Mouse (Mus musculus) embryonic facial prominence, embryonic 13.5 days (tissue): Measurements from ENCODE around the gene Lhx8. TPM values are rescaled to one million over a fixed set of nuclear protein-coding genes. Genes with fewer than 3 reads are reported as not detected.
A peak's percentile ranks its signal among the peaks of the same experiment; 100 is the strongest.

Experiments used
- ATAC-seq: fragments of 200-750 bp; cut with Nextera tagmentation; 2 replicates; pipeline ENCODE4 v1.8.0; 2017; ENCODE audit warnings: low read depth; ENCODE audit not compliant: insufficient number of reproducible peaks, insufficient read depth, low FRiP score, low TSS enrichment
- H3K27ac ChIP-seq: fragments of 300-500 bp; sonication (generic); 2 replicates; pipeline ENCODE4 v1.5.1; 2015; ENCODE audit warnings: moderate library complexity, mild to moderate bottlenecking, inconsistent platforms
- H3K27me3 ChIP-seq: fragments of 300-500 bp; sonication (generic); 2 replicates; pipeline ENCODE4 v1.6.1; 2015; ENCODE audit warnings: mild to moderate bottlenecking, inconsistent platforms
- H3K36me3 ChIP-seq: fragments of 300-500 bp; sonication (generic); 2 replicates; pipeline ENCODE4 v1.6.1; 2015; ENCODE audit warnings: mild to moderate bottlenecking, inconsistent platforms
- H3K4me1 ChIP-seq: fragments of 300-500 bp; sonication (generic); 2 replicates; pipeline ENCODE4 v1.6.1; 2015; ENCODE audit warnings: inconsistent platforms
- H3K4me2 ChIP-seq: fragments of 300-500 bp; sonication (generic); 2 replicates; pipeline ENCODE4 v1.6.1; 2015; ENCODE audit warnings: moderate library complexity, mild to moderate bottlenecking, inconsistent platforms
- H3K4me3 ChIP-seq: fragments of 300-500 bp; sonication (generic); 2 replicates; pipeline ENCODE4 v1.5.1; 2015; ENCODE audit warnings: mild to moderate bottlenecking, inconsistent platforms
- H3K9ac ChIP-seq: fragments of 300-500 bp; sonication (generic); 2 replicates; pipeline ENCODE4 v1.6.1; 2015; ENCODE audit warnings: mild to moderate bottlenecking, inconsistent platforms
- H3K9me3 ChIP-seq: fragments of 300-500 bp; sonication (generic); 2 replicates; pipeline ENCODE4 v1.6.1; 2016; ENCODE audit warnings: inconsistent platforms
- WGBS: fragments of 180-500 bp; shearing (Covaris S2); methylation state at CpG from one replicate; pipeline ENCODE4 v1.1.7; 2015; ENCODE audit warnings: mixed read lengths; 5-methylcytosine and 5-hydroxymethylcytosine counted together
- polyA plus RNA-seq: library from polyadenylated mRNA; unstranded; fragments of >200 nt; fragmentation: Nextera tagmentation; extraction: Ambion mirVana; gene quantifications from 2 replicates; pipeline ENCODE4 v1.2.1, GENCODE M21; 2015

Gene Lhx8
- polyA plus RNA-seq, 1 experiment from 2014 or later, result 61.9 TPM

DNA sequence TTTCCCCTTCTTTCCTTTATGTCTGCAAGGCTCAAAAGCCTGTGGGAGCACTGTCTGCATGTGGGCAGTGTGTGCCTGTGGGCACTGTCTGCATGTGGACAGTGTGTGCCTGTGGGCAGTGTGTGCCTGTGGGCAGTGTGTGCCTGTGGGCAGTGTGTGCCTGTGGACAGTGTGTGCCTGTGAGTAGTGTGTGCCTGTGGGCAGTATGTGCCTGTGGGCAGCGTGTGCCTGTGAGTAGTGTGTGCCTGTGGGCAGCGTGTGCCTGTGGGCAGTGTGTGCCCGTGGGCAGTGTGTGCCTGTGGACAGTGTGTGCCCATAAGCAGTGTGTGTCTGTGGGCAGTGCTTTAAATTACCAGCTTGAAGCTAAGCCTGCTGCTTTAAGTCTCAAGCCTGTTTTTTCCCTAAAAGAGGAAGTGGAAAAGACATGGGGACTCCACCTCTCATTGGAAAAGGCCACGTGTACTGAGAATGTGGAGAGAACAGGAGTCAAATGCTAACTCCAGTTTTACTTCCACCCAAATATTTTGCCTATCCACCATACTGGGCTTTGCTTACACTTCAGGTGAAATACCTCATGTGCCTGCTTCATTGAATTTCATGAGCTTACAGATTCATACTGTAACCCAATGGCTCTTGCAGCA, 41.9 kb downstream of the Lhx8 start:
- Histone ChIP-seq H3K36me3 (no peaks in the 10 kb centered on the region), H3K27me3 (peaks cover 4% of the 10 kb centered on the region; the same call in 1 of the 2 replicates), H3K27ac (no peak overlapping the region), H3K9me3 (no peaks in the 10 kb centered on the region), H3K9ac (no peak overlapping the region), H3K4me2 (no peak overlapping the region), H3K4me1 (peaks cover 30% of the 10 kb centered on the region), H3K4me3 (no peak overlapping the region)
- WGBS, result 76% methylated on average over 4 of the region's 4 CpGs
- ATAC-seq, result no peak

- H3K4me2 ChIP-seq, result no peak overlapping the region
- peaks cover 30% of the 10 kb centered on the region for H3K4me1 ChIP-seq
- WGBS, result 54% methylated on average over 2 of the region's 2 CpGs
- no peak overlapping the region for H3K9ac ChIP-seq
- no peaks in the 10 kb centered on the region for H3K36me3 ChIP-seq
- peaks cover 4% of the 10 kb centered on the region; the same call in 1 of the 2 replicates for H3K27me3 ChIP-seq
- H3K4me3 ChIP-seq, result no peak overlapping the region
- H3K9me3 ChIP-seq, result no peaks in the 10 kb centered on the region
- ATAC-seq, result no peak
- no peak overlapping the region for H3K27ac ChIP-seq
These were observed 43.2 kb downstream of the Lhx8 start for GRCm38 (mm10) chr3:154287217-154287616.

GRCm38 (mm10) chr3:154285351-154285750, 45.1 kb downstream of the Lhx8 start:
- Histone ChIP-seq H3K36me3 (no peaks in the 10 kb centered on the region), H3K27ac (no peak overlapping the region), H3K9ac (no peak overlapping the region), H3K4me1 (peaks cover 19% of the 10 kb centered on the region), H3K4me3 (no peak overlapping the region), H3K4me2 (no peak overlapping the region), H3K27me3 (peaks cover 4% of the 10 kb centered on the region; the same call in 1 of the 2 replicates), H3K9me3 (no peaks in the 10 kb centered on the region)
- ATAC-seq, result no peak
- 37% methylated on average over 4 of the region's 4 CpGs for WGBS

DNA sequence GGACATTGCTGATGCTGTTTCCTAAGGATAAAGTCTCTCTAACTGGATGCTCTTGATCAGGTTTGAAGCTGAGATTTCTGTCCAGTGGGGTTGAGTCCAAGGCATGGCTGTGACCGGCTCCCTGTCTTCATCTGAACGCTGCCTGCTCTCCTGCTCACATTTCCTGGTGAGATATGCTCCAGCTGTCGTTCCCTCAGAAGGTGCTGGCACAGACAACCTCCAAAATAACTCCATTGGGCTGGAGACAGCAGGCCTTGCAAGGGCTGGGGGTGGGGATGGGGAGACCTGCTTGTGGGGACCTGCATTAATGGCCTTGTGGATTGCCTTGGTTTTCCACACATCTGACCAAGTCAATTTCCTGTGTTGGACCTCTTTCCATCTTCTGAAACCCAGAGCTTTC, 46.2 kb downstream of the Lhx8 start:
- H3K27ac ChIP-seq, result no peak overlapping the region
- no peak for ATAC-seq
- H3K4me3 ChIP-seq, result no peak overlapping the region
- H3K9me3 ChIP-seq, result no peaks in the 10 kb centered on the region
- no peak overlapping the region for H3K4me2 ChIP-seq
- H3K36me3 ChIP-seq, result no peaks in the 10 kb centered on the region
- WGBS, result 45% methylated on average over 3 of the region's 3 CpGs
- no peak overlapping the region for H3K9ac ChIP-seq
- peaks cover 15% of the 10 kb centered on the region for H3K4me1 ChIP-seq
- H3K27me3 ChIP-seq, result peaks cover 4% of the 10 kb centered on the region; the same call in 1 of the 2 replicates

GRCm38 (mm10) chr3:154274681-154275080, 55.8 kb downstream of the Lhx8 start:
- no peak overlapping the region for H3K4me3 ChIP-seq
- no peak for ATAC-seq
- 91% methylated on average over 3 of the region's 3 CpGs for WGBS
- H3K4me1 ChIP-seq, result no peaks in the 10 kb centered on the region
- H3K36me3 ChIP-seq, result no peaks in the 10 kb centered on the region
- no peaks in the 10 kb centered on the region for H3K9me3 ChIP-seq
- peaks cover 11% of the 10 kb centered on the region for H3K27me3 ChIP-seq
- H3K27ac ChIP-seq, result no peak overlapping the region
- H3K4me2 ChIP-seq, result no peak overlapping the region
- no peak overlapping the region for H3K9ac ChIP-seq

DNA sequence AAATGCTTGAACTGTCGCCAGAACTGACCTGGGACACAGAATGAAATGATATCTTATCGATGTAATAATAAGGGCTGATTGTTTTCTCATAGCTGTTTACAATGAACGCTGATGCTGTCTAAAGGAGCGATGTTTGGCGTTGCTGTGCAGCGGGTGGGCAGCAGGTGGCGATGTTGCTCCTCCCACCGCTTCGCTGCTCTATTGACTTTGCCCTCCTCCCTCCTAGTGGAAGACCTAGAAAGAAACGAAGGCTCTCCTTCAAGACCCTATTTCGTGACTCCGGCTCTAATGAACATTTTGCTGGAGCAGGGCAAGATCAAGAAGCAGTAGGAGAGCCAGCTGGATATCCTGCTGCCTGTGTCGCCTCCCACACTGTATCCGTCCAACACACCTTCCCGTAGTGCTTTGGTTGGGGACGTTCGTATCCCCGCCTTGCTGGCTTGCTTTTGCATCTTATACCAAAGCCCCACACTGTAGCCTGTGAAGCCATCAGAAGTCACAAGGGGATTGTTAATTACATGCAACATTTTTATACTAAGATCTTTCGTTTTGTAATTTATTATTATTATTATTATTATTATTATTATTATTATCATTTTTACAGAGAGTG, 60.6 kb downstream of the Lhx8 start:
- no peak overlapping the region for H3K27ac ChIP-seq
- ATAC-seq, result peak; percentile 48; the same call in 1 of the 2 replicates
- no peaks in the 10 kb centered on the region for H3K4me1 ChIP-seq
- no peaks in the 10 kb centered on the region for H3K36me3 ChIP-seq
- 9% methylated on average over 19 of the region's 19 CpGs for WGBS
- peak overlapping the region; percentile 59 for H3K4me2 ChIP-seq
- peak overlapping the region; percentile 33 for H3K4me3 ChIP-seq
- peak overlapping the region; percentile 64 for H3K9ac ChIP-seq
- H3K27me3 ChIP-seq, result peaks cover 15% of the 10 kb centered on the region
- H3K9me3 ChIP-seq, result no peaks in the 10 kb centered on the region

- WGBS, result 70% methylated on average over 9 of the region's 9 CpGs
- no peaks in the 10 kb centered on the region for H3K9me3 ChIP-seq
- no peak overlapping the region for H3K27ac ChIP-seq
- no peaks in the 10 kb centered on the region for H3K4me1 ChIP-seq
- H3K4me3 ChIP-seq, result no peak overlapping the region
- H3K36me3 ChIP-seq, result no peaks in the 10 kb centered on the region
- no peak overlapping the region for H3K9ac ChIP-seq
- no peak for ATAC-seq
- peaks cover 17% of the 10 kb centered on the region for H3K27me3 ChIP-seq
- no peak overlapping the region for H3K4me2 ChIP-seq
These were observed 62.1 kb downstream of the Lhx8 start for GRCm38 (mm10) chr3:154268313-154268712.

GRCm38 (mm10) chr3:154257312-154257711, 73.1 kb downstream of the Lhx8 start:
- ATAC-seq, result no peak
- Histone ChIP-seq H3K4me3 (no peak overlapping the region), H3K9ac (no peak overlapping the region), H3K27ac (no peak overlapping the region), H3K4me1 (no peaks in the 10 kb centered on the region), H3K9me3 (no peaks in the 10 kb centered on the region), H3K27me3 (no peaks in the 10 kb centered on the region), H3K4me2 (no peak overlapping the region), H3K36me3 (no peaks in the 10 kb centered on the region)
